Mouse (Mus musculus) myocyte (in vitro differentiated cells): ENCODE data around the gene Krt7. TPM values are rescaled to one million over a fixed set of nuclear protein-coding genes. Genes with fewer than 3 reads are reported as not detected.

Experiments used
- H3K27me3 ChIP-seq: one replicate; pipeline ENCODE4 v1.6.1; 2011; ENCODE audit not compliant: control insufficient read depth, insufficient read depth, insufficient read length
- H3K36me3 ChIP-seq: one replicate; pipeline ENCODE4 v1.6.1; 2011; ENCODE audit not compliant: control insufficient read depth, insufficient read depth
- H3K4me2 ChIP-seq: one replicate; pipeline ENCODE4 v1.6.1; 2011; ENCODE audit warnings: low read depth, control low read depth
- H3K4me3 ChIP-seq: one replicate; pipeline ENCODE4 v1.5.1; 2011; ENCODE audit warnings: mild to moderate bottlenecking, control low read depth, moderate library complexity
- H3K79me2 ChIP-seq: one replicate; pipeline ENCODE4 v1.6.1; 2011; ENCODE audit not compliant: control insufficient read depth, insufficient read depth
- H3ac ChIP-seq: one replicate; pipeline ENCODE4 v1.6.1; 2011; ENCODE audit not compliant: control insufficient read depth, insufficient read length
- CEBPB ChIP-seq: IDR thresholded peaks from 2 replicates; pipeline ENCODE4 v1.6.1; 2011; ENCODE audit warnings: mild to moderate bottlenecking, moderate library complexity; ENCODE audit not compliant: poor library complexity, insufficient read depth, severe bottlenecking
- E2F4 ChIP-seq: IDR thresholded peaks from one replicate; pipeline ENCODE4 v1.6.1; 2011; ENCODE audit warnings: mild to moderate bottlenecking, control low read depth, moderate library complexity; ENCODE audit not compliant: insufficient read depth
- MAX ChIP-seq: IDR thresholded peaks from one replicate; pipeline ENCODE4 v1.6.1; 2011; ENCODE audit warnings: low read depth, mild to moderate bottlenecking, control low read depth
- MYOD1 ChIP-seq, 3 experiments: IDR thresholded peaks; one replicate each; pipeline ENCODE4 v1.6.1; 2011; ENCODE audit warnings: control low read depth in 2 of 3, low read depth in 2 of 3, mild to moderate bottlenecking in 2 of 3, moderate library complexity in 1 of 3; ENCODE audit not compliant: insufficient read length in 2 of 3, control insufficient read depth in 1 of 3
- MYOG ChIP-seq, 3 experiments: IDR thresholded peaks; one replicate each; pipeline ENCODE4 v1.6.1; 2011; ENCODE audit warnings: control low read depth in 2 of 3, low read depth in 2 of 3, mild to moderate bottlenecking in 2 of 3; ENCODE audit not compliant: insufficient read length in 2 of 3, control insufficient read depth in 1 of 3, insufficient read depth in 1 of 3
- POLR2A ChIP-seq: IDR thresholded peaks from one replicate; pipeline ENCODE4 v1.6.1; 2011; ENCODE audit warnings: low read depth, mild to moderate bottlenecking, control low read depth, moderate library complexity; ENCODE audit not compliant: insufficient read length
- POLR2AphosphoS2 ChIP-seq: IDR thresholded peaks from one replicate; pipeline ENCODE4 v1.6.1; 2011; ENCODE audit warnings: low read depth, control low read depth; ENCODE audit not compliant: insufficient read length
- REST ChIP-seq: IDR thresholded peaks from one replicate; pipeline ENCODE4 v1.6.1; 2011; ENCODE audit warnings: mild to moderate bottlenecking, control low read depth, moderate library complexity; ENCODE audit not compliant: insufficient read depth, insufficient read length
- SRF ChIP-seq: IDR thresholded peaks from one replicate; pipeline ENCODE4 v1.6.1; 2011; ENCODE audit warnings: low read depth; ENCODE audit not compliant: control insufficient read depth, insufficient read length
- TCF12 ChIP-seq: IDR thresholded peaks from one replicate; pipeline ENCODE4 v1.6.1; 2011; ENCODE audit warnings: mild to moderate bottlenecking, control low read depth; ENCODE audit not compliant: poor library complexity, insufficient read depth, severe bottlenecking
- TCF3 ChIP-seq: IDR thresholded peaks from one replicate; pipeline ENCODE4 v1.6.1; 2011; ENCODE audit warnings: low read depth, control low read depth; ENCODE audit not compliant: insufficient read length
- USF1 ChIP-seq: IDR thresholded peaks from one replicate; pipeline ENCODE4 v1.6.1; 2011; ENCODE audit warnings: low read depth, mild to moderate bottlenecking, control low read depth, moderate library complexity
- polyA plus RNA-seq: library from polyadenylated mRNA; unstranded; fragments of >200 nt; fragmentation: generic; extraction: Trizol; gene quantifications from one replicate; pipeline ENCODE4 v1.2.1, GENCODE M21; 2012; ENCODE audit warnings: missing spikeins

Krt7 gene
- polyA plus RNA-seq, 1 experiment: 0.04 TPM

- Histone ChIP-seq H3K4me3 (no peak overlapping the region), H3K4me2 (no peak overlapping the region), H3K79me2 (no peaks in the 10 kb centered on the region), H3K27me3 (no peaks in the 10 kb centered on the region), H3K36me3 (no peaks in the 10 kb centered on the region), H3ac (no peak overlapping the region)
- TF ChIP-seq TCF12: no peak
- no peak for TF ChIP-seq USF1
- no peak for TF ChIP-seq MYOG (IDR thresholded peaks at IDR 0.05; ENCODE audit: control insufficient read depth in 1 of 3, insufficient read depth in 1 of 3, insufficient read length in 2 of 3, low read depth in 2 of 3)
- TF ChIP-seq MYOD1 (IDR thresholded peaks at IDR 0.05; ENCODE audit: control insufficient read depth in 1 of 3, insufficient read length in 2 of 3, low read depth in 2 of 3): no peak
- no peak for TF ChIP-seq CEBPB
- TF ChIP-seq REST: no peak
- no peak for TF ChIP-seq POLR2A
- TF ChIP-seq MAX: no peak
- no peak for TF ChIP-seq E2F4
- no peak for TF ChIP-seq POLR2AphosphoS2
- TF ChIP-seq SRF: no peak
- no peak for TF ChIP-seq TCF3
Observed at GRCm38 (mm10) chr15:101364891-101365671, 45.8 kb upstream of the Krt7 start.

- H3ac ChIP-seq: no peak overlapping the region
- H3K4me2 ChIP-seq: no peak overlapping the region
- H3K36me3 ChIP-seq: no peaks in the 10 kb centered on the region
- H3K4me3 ChIP-seq: no peak overlapping the region
- no peaks in the 10 kb centered on the region for H3K27me3 ChIP-seq
- no peaks in the 10 kb centered on the region for H3K79me2 ChIP-seq
- no peak for TF ChIP-seq USF1
- TF ChIP-seq MAX: no peak
- TF ChIP-seq TCF12: no peak
- TF ChIP-seq SRF: no peak
- TF ChIP-seq E2F4: no peak
- no peak for TF ChIP-seq MYOD1 (IDR thresholded peaks at IDR 0.05; ENCODE audit: control insufficient read depth in 1 of 3, insufficient read length in 2 of 3, low read depth in 2 of 3)
- TF ChIP-seq TCF3: no peak
- no peak for TF ChIP-seq REST
- TF ChIP-seq POLR2A: no peak
- TF ChIP-seq MYOG (IDR thresholded peaks at IDR 0.05; ENCODE audit: control insufficient read depth in 1 of 3, insufficient read depth in 1 of 3, insufficient read length in 2 of 3, low read depth in 2 of 3): no peak
- no peak for TF ChIP-seq POLR2AphosphoS2
- TF ChIP-seq CEBPB: no peak
Observed at GRCm38 (mm10) chr15:101365721-101366120, 45.1 kb upstream of the Krt7 start.

- no peaks in the 10 kb centered on the region for H3K36me3 ChIP-seq
- no peak for TF ChIP-seq CEBPB
- no peak for TF ChIP-seq POLR2A
- no peak for TF ChIP-seq SRF
- TF ChIP-seq POLR2AphosphoS2: no peak
- TF ChIP-seq MYOG (IDR thresholded peaks at IDR 0.05; ENCODE audit: control insufficient read depth in 1 of 3, insufficient read depth in 1 of 3, insufficient read length in 2 of 3, low read depth in 2 of 3): no peak
- no peak for TF ChIP-seq E2F4
- no peak for TF ChIP-seq REST
- no peak for TF ChIP-seq MYOD1 (IDR thresholded peaks at IDR 0.05; ENCODE audit: control insufficient read depth in 1 of 3, insufficient read length in 2 of 3, low read depth in 2 of 3)
- H3K27me3 ChIP-seq: no peaks in the 10 kb centered on the region
- H3K4me3 ChIP-seq: no peak overlapping the region
- H3K79me2 ChIP-seq: no peaks in the 10 kb centered on the region
- no peak overlapping the region for H3K4me2 ChIP-seq
- no peak overlapping the region for H3ac ChIP-seq
Observed at GRCm38 (mm10) chr15:101366482-101366881, 44.4 kb upstream of the Krt7 start.

- TF ChIP-seq MYOD1 (IDR thresholded peaks at IDR 0.05; ENCODE audit: control insufficient read depth in 1 of 3, insufficient read length in 2 of 3, low read depth in 2 of 3) (peak in 2 of 3 experiments; percentile 57 to 88), SRF (no peak), USF1 (no peak), REST (no peak), MAX (no peak), MYOG (IDR thresholded peaks at IDR 0.05; ENCODE audit: control insufficient read depth in 1 of 3, insufficient read depth in 1 of 3, insufficient read length in 2 of 3, low read depth in 2 of 3) (peak; percentile 40 to 85 (median 77)), TCF3 (peak; percentile 25)
Observed at GRCm38 (mm10) chr15:101366926-101367325, 43.9 kb upstream of the Krt7 start.

More at GRCm38 (mm10) chr15:101366926-101367325, 43.9 kb upstream of the Krt7 start:
- no peaks in the 10 kb centered on the region for H3K36me3 ChIP-seq
- no peak overlapping the region for H3K4me2 ChIP-seq
- H3ac ChIP-seq: no peak overlapping the region
- H3K79me2 ChIP-seq: no peaks in the 10 kb centered on the region
- no peaks in the 10 kb centered on the region for H3K27me3 ChIP-seq
- no peak overlapping the region for H3K4me3 ChIP-seq
